Mouse (Mus musculus): ENCODE data around the gene Dpm2. TPM values are rescaled to one million over a fixed set of nuclear protein-coding genes. Genes with fewer than 3 reads are reported as not detected.

Dpm2 gene
- polyA plus RNA-seq, 1 experiment = 153 TPM

GRCm38 (mm10) chr2:32587731-32588321 lies 17.2 kb downstream of the Dpm2 start:
- TF ChIP-seq POLR2A (IDR thresholded peaks at IDR 0.05; ENCODE audit: extremely low read depth, insufficient read depth, low read length) = no peak
- no peak for TF ChIP-seq CTCF (IDR thresholded peaks at IDR 0.05; ENCODE audit: extremely low read depth, insufficient read depth, low read length)
- H3K27ac ChIP-seq (ENCODE audit: insufficient read depth, low read length) = no peak overlapping the region; the same call in 1 of the 2 replicates
- H3K4me3 ChIP-seq (ENCODE audit: insufficient read depth, low read length) = peak overlapping the region; percentile 98
- peaks cover 10% of the 10 kb centered on the region for H3K4me1 ChIP-seq (ENCODE audit: control insufficient read depth, insufficient read depth, low read length)

GRCm38 (mm10) chr2:32589213-32589795 lies 18.6 kb downstream of the Dpm2 start:
- no peak for TF ChIP-seq POLR2A (IDR thresholded peaks at IDR 0.05; ENCODE audit: extremely low read depth, insufficient read depth, low read length)
- peaks cover 10% of the 10 kb centered on the region for H3K4me1 ChIP-seq (ENCODE audit: control insufficient read depth, insufficient read depth, low read length)
- no peak overlapping the region for H3K27ac ChIP-seq (ENCODE audit: insufficient read depth, low read length)
- peak overlapping the region; percentile 98 for H3K4me3 ChIP-seq (ENCODE audit: insufficient read depth, low read length)

GRCm38 (mm10) chr2:32590224-32590623 lies 19.6 kb downstream of the Dpm2 start:
- TF ChIP-seq POLR2A (IDR thresholded peaks at IDR 0.05; ENCODE audit: extremely low read depth, insufficient read depth, low read length) (no peak), CTCF (IDR thresholded peaks at IDR 0.05; ENCODE audit: extremely low read depth, insufficient read depth, low read length) (no peak)

GRCm38 (mm10) chr2:32591249-32591648 lies 20.6 kb downstream of the Dpm2 start:
- no peak overlapping the region for H3K27ac ChIP-seq (ENCODE audit: insufficient read depth, low read length)
- no peak overlapping the region for H3K4me3 ChIP-seq (ENCODE audit: insufficient read depth, low read length)
- H3K4me1 ChIP-seq (ENCODE audit: control insufficient read depth, insufficient read depth, low read length) = peaks cover 10% of the 10 kb centered on the region
- TF ChIP-seq POLR2A (IDR thresholded peaks at IDR 0.05; ENCODE audit: extremely low read depth, insufficient read depth, low read length) (no peak), CTCF (IDR thresholded peaks at IDR 0.05; ENCODE audit: extremely low read depth, insufficient read depth, low read length) (no peak)

More at GRCm38 (mm10) chr2:32590224-32590623, 19.6 kb downstream of the Dpm2 start:
- Histone ChIP-seq H3K4me3 (ENCODE audit: insufficient read depth, low read length) (no peak overlapping the region), H3K4me1 (ENCODE audit: control insufficient read depth, insufficient read depth, low read length) (peaks cover 10% of the 10 kb centered on the region), H3K27ac (ENCODE audit: insufficient read depth, low read length) (no peak overlapping the region)

- Histone ChIP-seq H3K4me3 (ENCODE audit: insufficient read depth, low read length) (no peak overlapping the region), H3K27ac (ENCODE audit: insufficient read depth, low read length) (no peak overlapping the region), H3K4me1 (ENCODE audit: control insufficient read depth, insufficient read depth, low read length) (no peaks in the 10 kb centered on the region)
- TF ChIP-seq POLR2A (IDR thresholded peaks at IDR 0.05; ENCODE audit: extremely low read depth, insufficient read depth, low read length) (no peak), CTCF (IDR thresholded peaks at IDR 0.05; ENCODE audit: extremely low read depth, insufficient read depth, low read length) (no peak)
Observed at GRCm38 (mm10) chr2:32596725-32597124, 26.1 kb downstream of the Dpm2 start.

GRCm38 (mm10) chr2:32597248-32597647 lies 26.6 kb downstream of the Dpm2 start:
- no peak overlapping the region for H3K27ac ChIP-seq (ENCODE audit: insufficient read depth, low read length)
- TF ChIP-seq CTCF (IDR thresholded peaks at IDR 0.05; ENCODE audit: extremely low read depth, insufficient read depth, low read length) = no peak
- no peak for TF ChIP-seq POLR2A (IDR thresholded peaks at IDR 0.05; ENCODE audit: extremely low read depth, insufficient read depth, low read length)

GRCm38 (mm10) chr2:32597699-32598098 lies 27.0 kb downstream of the Dpm2 start:
- TF ChIP-seq CTCF (IDR thresholded peaks at IDR 0.05; ENCODE audit: extremely low read depth, insufficient read depth, low read length) (no peak), POLR2A (IDR thresholded peaks at IDR 0.05; ENCODE audit: extremely low read depth, insufficient read depth, low read length) (no peak)
- no peak overlapping the region for H3K27ac ChIP-seq (ENCODE audit: insufficient read depth, low read length)

More at GRCm38 (mm10) chr2:32597248-32597647, 26.6 kb downstream of the Dpm2 start:
- no peak overlapping the region for H3K4me3 ChIP-seq (ENCODE audit: insufficient read depth, low read length)
- H3K4me1 ChIP-seq (ENCODE audit: control insufficient read depth, insufficient read depth, low read length) = no peaks in the 10 kb centered on the region

GRCm38 (mm10) chr2:32598506-32598905 lies 27.8 kb downstream of the Dpm2 start:
- TF ChIP-seq CTCF (IDR thresholded peaks at IDR 0.05; ENCODE audit: extremely low read depth, insufficient read depth, low read length) (no peak), POLR2A (IDR thresholded peaks at IDR 0.05; ENCODE audit: extremely low read depth, insufficient read depth, low read length) (no peak)
- H3K4me3 ChIP-seq (ENCODE audit: insufficient read depth, low read length) = no peak overlapping the region
- no peaks in the 10 kb centered on the region for H3K4me1 ChIP-seq (ENCODE audit: control insufficient read depth, insufficient read depth, low read length)
- H3K27ac ChIP-seq (ENCODE audit: insufficient read depth, low read length) = no peak overlapping the region

More at GRCm38 (mm10) chr2:32597699-32598098, 27.0 kb downstream of the Dpm2 start:
- no peak overlapping the region for H3K4me3 ChIP-seq (ENCODE audit: insufficient read depth, low read length)
- no peaks in the 10 kb centered on the region for H3K4me1 ChIP-seq (ENCODE audit: control insufficient read depth, insufficient read depth, low read length)

- Histone ChIP-seq H3K27ac (ENCODE audit: insufficient read depth, low read length) (no peak within 1 kb of the TSS), H3K4me3 (ENCODE audit: insufficient read depth, low read length) (no peak within 1 kb of the TSS), H3K4me1 (ENCODE audit: control insufficient read depth, insufficient read depth, low read length) (no peaks in the 10 kb centered on the region)
- TF ChIP-seq POLR2A (IDR thresholded peaks at IDR 0.05; ENCODE audit: extremely low read depth, insufficient read depth, low read length) (no peak), CTCF (IDR thresholded peaks at IDR 0.05; ENCODE audit: extremely low read depth, insufficient read depth, low read length) (no peak)
Observed at GRCm38 (mm10) chr2:32599409-32599808, 28.8 kb downstream of the Dpm2 start, which contains the start of gene St6galnac6. TSS of gene St6galnac6 (plus strand) at chr2:32599709.

Measured in cortical plate, adult 2 months (tissue).